In genomic region chr11:49248974-49249700, GRCm38 (mm10) we compare ENCODE assay signal across 10 mouse cellular contexts. TPM values are rescaled to one million over a fixed set of nuclear protein-coding genes. Genes with fewer than 3 reads are reported as not detected.
DNase-seq lines count a peak whose midpoint lies in the region; ATAC-seq and TF ChIP-seq lines count a peak whose summit lies in the region.
"Had no signal": no experiment of that assay in that cellular context is flagged by ENCODE, and none has a peak within 500 bp of the region (broad histone marks: within the 10 kb centered on the region; RNA-seq: fewer than 3 reads in every experiment).

No protein-coding gene starts in this region.

- peak overlapping the region; percentile 7; the same call in 1 of the 2 replicates for H3K9ac ChIP-seq in heart, adult 2 months (ENCODE audit: low read depth, low read length)
- H3K9ac ChIP-seq in lung, postnatal 0 days (replicated peaks; ENCODE audit: low read depth): no peak overlapping the region
- no peak overlapping the region for H3K9ac ChIP-seq in intestine, embryonic 14.5 days (ENCODE audit: low read length)
- H3K9ac ChIP-seq in midbrain, embryonic 14.5 days (replicated peaks; ENCODE audit: low read length): no peak overlapping the region

- no peak for ATAC-seq in lung, postnatal 0 days
- ATAC-seq in intestine, embryonic 14.5 days (replicated peaks; ENCODE audit: low FRiP score, low TSS enrichment, low read depth): no peak
- ATAC-seq in midbrain, embryonic 14.5 days (ENCODE audit: low FRiP score, low TSS enrichment): no peak

- peak overlapping the region; percentile 65 for H3K4me2 ChIP-seq in lung, postnatal 0 days (replicated peaks; ENCODE audit: low read depth, low read length)
- H3K4me2 ChIP-seq in intestine, embryonic 14.5 days (ENCODE audit: low read length): peak overlapping the region; percentile 87; the same call in 1 of the 2 replicates
- H3K4me2 ChIP-seq in midbrain, embryonic 14.5 days (ENCODE audit: low read length): no peak overlapping the region

- H3K79me2 ChIP-seq in heart, adult 2 months (replicated peaks; ENCODE audit: control insufficient read depth, insufficient read depth, low read length): peaks cover 5% of the 10 kb centered on the region; the same call in 1 of the 2 replicates

- H3K36me3 ChIP-seq in heart, adult 2 months (ENCODE audit: control insufficient read depth, insufficient read depth, low read length): peaks cover 25% of the 10 kb centered on the region
- H3K36me3 ChIP-seq in lung, postnatal 0 days (ENCODE audit: insufficient read depth, low read length): no peaks in the 10 kb centered on the region
- H3K36me3 ChIP-seq in intestine, embryonic 14.5 days (ENCODE audit: control insufficient read depth, insufficient read depth, low read length): peaks cover 16% of the 10 kb centered on the region
- peaks cover 15% of the 10 kb centered on the region for H3K36me3 ChIP-seq in small intestine, adult 2 months (ENCODE audit: control insufficient read depth, insufficient read depth, low read length)
- H3K36me3 ChIP-seq in midbrain, embryonic 14.5 days (ENCODE audit: control insufficient read depth, insufficient read depth, low read length): 0 out of 2 replicates have a peak, but pooled peaks cover 4% of the 10 kb centered on the region

- TF ChIP-seq POLR2A in heart, adult 2 months (IDR thresholded peaks at IDR 0.05; ENCODE audit: insufficient read depth, low read depth, low read length): no peak
- no peak for TF ChIP-seq POLR2A in small intestine, adult 2 months (IDR thresholded peaks at IDR 0.05; ENCODE audit: low read depth, low read length)

- H3K4me1 ChIP-seq in heart, adult 2 months (ENCODE audit: control insufficient read depth, insufficient read depth, low read length): peaks cover 36% of the 10 kb centered on the region
- H3K4me1 ChIP-seq in lung, postnatal 0 days (ENCODE audit: insufficient read depth, low read depth, low read length): peaks cover 41% of the 10 kb centered on the region
- peaks cover 63% of the 10 kb centered on the region for H3K4me1 ChIP-seq in intestine, embryonic 14.5 days (replicated peaks; ENCODE audit: control insufficient read depth, insufficient read depth, low read length)
- peaks cover 41% of the 10 kb centered on the region for H3K4me1 ChIP-seq in small intestine, adult 2 months (ENCODE audit: control insufficient read depth, insufficient read depth, insufficient read length, low read length)
- peaks cover 23% of the 10 kb centered on the region for H3K4me1 ChIP-seq in midbrain, embryonic 14.5 days (ENCODE audit: control insufficient read depth, insufficient read depth, low read length)

- TF ChIP-seq CTCF in heart, adult 2 months (IDR thresholded peaks at IDR 0.05): no peak
- TF ChIP-seq CTCF in lung, postnatal 0 days (IDR thresholded peaks at IDR 0.05): peak; percentile 1; the same call in 1 of the 2 replicates
- TF ChIP-seq CTCF in small intestine, adult 2 months (IDR thresholded peaks at IDR 0.05; ENCODE audit: extremely low read depth, insufficient read length, insufficient replicate concordance, low read depth, low read length): no peak

- no peaks in the 10 kb centered on the region for H3K27me3 ChIP-seq in heart, adult 2 months (ENCODE audit: control insufficient read depth, insufficient read depth, low read length)
- no peaks in the 10 kb centered on the region for H3K27me3 ChIP-seq in lung, postnatal 0 days (replicated peaks; ENCODE audit: insufficient read depth, low read length)
- no peaks in the 10 kb centered on the region for H3K27me3 ChIP-seq in intestine, embryonic 14.5 days (replicated peaks; ENCODE audit: control insufficient read depth, insufficient read depth, low read length)
- H3K27me3 ChIP-seq in small intestine, adult 2 months (ENCODE audit: control insufficient read depth, insufficient read depth, low read length): no peaks in the 10 kb centered on the region
- no peaks in the 10 kb centered on the region for H3K27me3 ChIP-seq in midbrain, embryonic 14.5 days (ENCODE audit: control insufficient read depth, insufficient read depth, low read length)

- no peak overlapping the region for H3K4me3 ChIP-seq in heart, adult 2 months
- H3K4me3 ChIP-seq in lung, postnatal 0 days (ENCODE audit: low read depth, low read length): no peak overlapping the region
- H3K4me3 ChIP-seq in intestine, embryonic 14.5 days (ENCODE audit: low read depth, low read length): no peak overlapping the region
- H3K4me3 ChIP-seq in small intestine, adult 2 months (ENCODE audit: low read depth, low read length): peak overlapping the region; percentile 24
- no peak overlapping the region for H3K4me3 ChIP-seq in midbrain, embryonic 14.5 days (replicated peaks; ENCODE audit: low read depth, low read length)

- peak overlapping the region; percentile 99 for H3K27ac ChIP-seq in heart, adult 2 months
- H3K27ac ChIP-seq in lung, postnatal 0 days (ENCODE audit: low read length): peak overlapping the region; percentile 96
- peak overlapping the region; percentile 88; the same call in 1 of the 2 replicates for H3K27ac ChIP-seq in intestine, embryonic 14.5 days (ENCODE audit: low read depth)
- H3K27ac ChIP-seq in small intestine, adult 2 months (ENCODE audit: insufficient read depth, low read depth, low read length): peak overlapping the region; percentile 97
- H3K27ac ChIP-seq in midbrain, embryonic 14.5 days (replicated peaks; ENCODE audit: low read depth, low read length): no peak overlapping the region

- TF ChIP-seq EP300 in heart, adult 2 months (IDR thresholded peaks at IDR 0.05; ENCODE audit: insufficient read depth, low read depth, low read length): no peak
- no peak for TF ChIP-seq EP300 in lung, postnatal 0 days (IDR thresholded peaks at IDR 0.05)

- WGBS in heart, adult 2 months: 56% methylated on average over 6 of the region's 6 CpGs
- WGBS in lung, postnatal 0 days: 34% methylated on average over 6 of the region's 6 CpGs
- 80% methylated on average over 6 of the region's 6 CpGs for WGBS in intestine, embryonic 14.5 days
- 40% methylated on average over 6 of the region's 6 CpGs for WGBS in small intestine, adult 2 months
- WGBS in midbrain, embryonic 14.5 days: 61% methylated on average over 6 of the region's 6 CpGs

- intact Hi-C loops in heart, adult 2 months (cut with DNase I): no loop called here

- no peaks in the 10 kb centered on the region for H3K9me3 ChIP-seq in lung, postnatal 0 days (ENCODE audit: low read length)
- no peaks in the 10 kb centered on the region for H3K9me3 ChIP-seq in intestine, embryonic 14.5 days (ENCODE audit: control insufficient read depth, low read length)
- H3K9me3 ChIP-seq in midbrain, embryonic 14.5 days (ENCODE audit: control insufficient read depth, low read length): no peaks in the 10 kb centered on the region

- no peak for DNase-seq in heart, adult 2 months
- DNase-seq in heart, adult 9 months (ENCODE audit: low spot score in 2 of 2): no peak
- no peak for DNase-seq in lung, postnatal 0 days (ENCODE audit: low spot score)
- no peak for DNase-seq in lung, postnatal 10 days
- no peak for DNase-seq in intestine, embryonic 14.5 days (ENCODE audit: low spot score)
- no peak for DNase-seq in right cerebral cortex, postnatal 14 days
- DNase-seq in midbrain, embryonic 14.5 days: no peak

RNA-seq across cellular contexts. Expression of gene Mgat1, which starts 5.1 kb away (rescaled TPM):
- 10 to 100 TPM; 59.2 to 72.3 TPM for total RNA-seq in heart, adult 2 months (2021)
- 74.4 and 86.4 TPM in 2 replicates for polyA plus RNA-seq in heart, adult 2 months (2012; rRNA removed)
- 90.2 and 94.5 TPM in 2 replicates for polyA plus RNA-seq in lung, postnatal 0 days (2015; fragmentation: Nextera tagmentation; extraction: Ambion mirVana)
- polyA plus RNA-seq in intestine, embryonic 14.5 days (2014; fragmentation: Nextera tagmentation; extraction: Ambion mirVana): 52.9 and 55.4 TPM in 2 replicates
- 97.4 and 231 TPM in 2 replicates for polyA plus RNA-seq in small intestine, adult 2 months (2012; rRNA removed)
- 27.0 and 27.9 TPM in 2 replicates for polyA plus RNA-seq in midbrain, embryonic 14.5 days (2014; fragmentation: Nextera tagmentation; extraction: Ambion mirVana)

RNA-seq across cellular contexts. Expression of gene Olfr1393, which starts 29.0 kb away (rescaled TPM):
- total RNA-seq in heart, adult 2 months (2021): under 1 TPM; 0.39 TPM
- 1.8 and 2.1 TPM in 2 replicates for polyA plus RNA-seq in heart, adult 2 months (2012; rRNA removed)
- polyA plus RNA-seq in lung, postnatal 0 days (2015; fragmentation: Nextera tagmentation; extraction: Ambion mirVana): not detected in 2 replicates
- polyA plus RNA-seq in intestine, embryonic 14.5 days (2014; fragmentation: Nextera tagmentation; extraction: Ambion mirVana): 0.12 TPM in 1 of 2 replicates, not detected in the other
- 0.10 and 0.42 TPM in 2 replicates for polyA plus RNA-seq in small intestine, adult 2 months (2012; rRNA removed)
- polyA plus RNA-seq in midbrain, embryonic 14.5 days (2014; fragmentation: Nextera tagmentation; extraction: Ambion mirVana): 0.22 TPM in 1 of 2 replicates, not detected in the other
- total RNA-seq: hematopoietic stem cell, adult 5-6 weeks had no signal

RNA-seq across cellular contexts. Expression of gene Olfr1392, which starts 35.9 kb away (rescaled TPM):
- not detected for total RNA-seq in heart, adult 2 months (2021)
- polyA plus RNA-seq in heart, adult 2 months (2012; rRNA removed): 0.08 TPM in 1 of 2 replicates, not detected in the other
- polyA plus RNA-seq in lung, postnatal 0 days (2015; fragmentation: Nextera tagmentation; extraction: Ambion mirVana): 0.05 TPM in 1 of 2 replicates, not detected in the other
- polyA plus RNA-seq in intestine, embryonic 14.5 days (2014; fragmentation: Nextera tagmentation; extraction: Ambion mirVana): not detected in 2 replicates
- polyA plus RNA-seq in small intestine, adult 2 months (2012; rRNA removed): 0.11 and 0.13 TPM in 2 replicates
- 0.07 TPM in 1 of 2 replicates, not detected in the other for polyA plus RNA-seq in midbrain, embryonic 14.5 days (2014; fragmentation: Nextera tagmentation; extraction: Ambion mirVana)
- total RNA-seq: hematopoietic stem cell, adult 5-6 weeks had no signal

RNA-seq across cellular contexts. Expression of gene Zfp62, which starts 46.0 kb away (rescaled TPM):
- total RNA-seq in heart, adult 2 months (2021): 10 to 100 TPM; 23.9 to 28.9 TPM
- 2.9 and 8.2 TPM in 2 replicates for polyA plus RNA-seq in heart, adult 2 months (2012; rRNA removed)
- polyA plus RNA-seq in lung, postnatal 0 days (2015; fragmentation: Nextera tagmentation; extraction: Ambion mirVana): 19.6 and 21.5 TPM in 2 replicates
- 34.5 and 39.6 TPM in 2 replicates for polyA plus RNA-seq in intestine, embryonic 14.5 days (2014; fragmentation: Nextera tagmentation; extraction: Ambion mirVana)
- polyA plus RNA-seq in small intestine, adult 2 months (2012; rRNA removed): 0.38 and 0.42 TPM in 2 replicates
- polyA plus RNA-seq in midbrain, embryonic 14.5 days (2014; fragmentation: Nextera tagmentation; extraction: Ambion mirVana): 37.3 and 61.7 TPM in 2 replicates

RNA-seq across cellular contexts. Expression of gene Olfr10, which starts 55.4 kb away (rescaled TPM):
- not detected for total RNA-seq in heart, adult 2 months (2021)
- not detected in 2 replicates for polyA plus RNA-seq in heart, adult 2 months (2012; rRNA removed)
- polyA plus RNA-seq in lung, postnatal 0 days (2015; fragmentation: Nextera tagmentation; extraction: Ambion mirVana): not detected in 2 replicates
- not detected in 2 replicates for polyA plus RNA-seq in intestine, embryonic 14.5 days (2014; fragmentation: Nextera tagmentation; extraction: Ambion mirVana)
- not detected in 2 replicates for polyA plus RNA-seq in small intestine, adult 2 months (2012; rRNA removed)
- polyA plus RNA-seq in midbrain, embryonic 14.5 days (2014; fragmentation: Nextera tagmentation; extraction: Ambion mirVana): not detected in 2 replicates
- total RNA-seq: hematopoietic stem cell, adult 5-6 weeks; left cerebral cortex, postnatal 10 days had no signal
